8 mouse cellular contexts compared by ENCODE assay signal in the genomic region with DNA sequence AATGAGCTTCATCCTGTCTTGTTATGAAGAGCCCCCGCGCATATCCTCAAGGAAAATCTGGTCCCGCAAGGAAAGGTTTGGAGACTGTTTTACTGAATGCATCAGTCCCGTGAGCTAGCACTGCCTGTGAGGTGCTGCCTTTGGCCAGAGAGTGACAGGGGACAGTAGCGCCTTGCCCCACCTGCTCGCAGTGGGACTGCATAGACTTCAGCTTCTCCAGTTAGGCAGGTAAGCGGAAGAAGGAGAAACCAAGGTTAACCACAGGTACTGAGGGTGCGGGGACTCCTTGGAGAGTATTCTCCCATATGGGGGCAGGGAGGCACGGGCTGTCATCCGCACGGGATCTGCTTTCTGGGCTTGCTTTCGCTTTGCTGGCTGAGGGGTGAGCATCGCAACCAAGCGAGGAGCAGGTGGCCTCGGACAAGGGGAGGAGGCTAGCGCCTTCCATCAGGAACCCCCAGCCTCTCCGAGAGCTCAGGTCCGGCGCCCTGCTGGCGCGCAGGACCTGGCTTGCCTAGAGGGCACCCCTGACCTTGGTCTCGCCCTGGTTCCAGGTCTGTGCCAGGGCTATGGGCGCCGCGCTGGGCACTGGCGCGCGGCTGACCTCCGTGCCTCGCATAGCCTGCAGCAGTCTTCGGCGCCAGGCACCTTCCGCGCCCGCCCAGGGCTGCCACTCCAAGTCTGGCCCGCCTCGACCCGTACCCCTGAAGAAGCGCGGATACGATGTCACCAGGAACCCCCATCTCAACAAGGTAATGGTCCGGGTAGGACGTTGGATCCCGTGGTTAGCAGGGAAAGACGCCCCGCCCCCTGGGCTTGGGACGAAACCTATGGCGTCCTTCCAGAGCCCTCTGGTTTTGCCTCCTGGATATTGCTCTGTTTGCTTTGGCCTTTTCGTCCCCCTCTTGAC. TPM values are rescaled to one million over a fixed set of nuclear protein-coding genes. Genes with fewer than 3 reads are reported as not detected.
DNase-seq lines count a peak whose midpoint lies in the region; ATAC-seq lines count a peak whose summit lies in the region.

Gene Me3, plus strand, starts transcription at position 51 of the 910 bp plus-strand sequence.

- no peaks in the 10 kb centered on the region for H3K27me3 ChIP-seq in embryonic facial prominence, embryonic 12.5 days
- no peaks in the 10 kb centered on the region for H3K27me3 ChIP-seq in midbrain, embryonic 11.5 days (ENCODE audit: control insufficient read depth, insufficient read depth, low read length)
- no peaks in the 10 kb centered on the region for H3K27me3 ChIP-seq in stomach, embryonic 14.5 days (ENCODE audit: control insufficient read depth, insufficient read depth, low read length)

- ATAC-seq in embryonic facial prominence, embryonic 12.5 days (ENCODE audit: insufficient number of reproducible peaks, insufficient read depth, low FRiP score, low TSS enrichment) = peak; percentile 50; the same call in 1 of the 2 replicates
- peak; percentile 79 for ATAC-seq in midbrain, embryonic 11.5 days (ENCODE audit: low FRiP score)
- peak; percentile 77 for ATAC-seq in stomach, embryonic 14.5 days (ENCODE audit: insufficient number of reproducible peaks, insufficient read depth, low FRiP score, low read depth)

- peak within 1 kb of the TSS; percentile 100 for H3K4me2 ChIP-seq in embryonic facial prominence, embryonic 12.5 days (replicated peaks)
- peak within 1 kb of the TSS; percentile 99 for H3K4me2 ChIP-seq in midbrain, embryonic 11.5 days
- H3K4me2 ChIP-seq in stomach, embryonic 14.5 days (replicated peaks; ENCODE audit: low read depth, low read length) = peak within 1 kb of the TSS; percentile 100

- H3K4me1 ChIP-seq in embryonic facial prominence, embryonic 12.5 days = peaks cover 6% of the 10 kb centered on the region
- peaks cover 6% of the 10 kb centered on the region; the same call in 1 of the 2 replicates for H3K4me1 ChIP-seq in midbrain, embryonic 11.5 days (ENCODE audit: control insufficient read depth, insufficient read depth, low read length)
- no peaks in the 10 kb centered on the region for H3K4me1 ChIP-seq in stomach, embryonic 14.5 days (ENCODE audit: control insufficient read depth, insufficient read depth, low read length)

- 4% methylated on average over 49 of the region's 49 CpGs for WGBS in embryonic facial prominence, embryonic 12.5 days
- WGBS in midbrain, embryonic 11.5 days = 7% methylated on average over 49 of the region's 49 CpGs
- WGBS in stomach, embryonic 14.5 days = 6% methylated on average over 49 of the region's 49 CpGs

- H3K4me3 ChIP-seq in embryonic facial prominence, embryonic 12.5 days = peak within 1 kb of the TSS; percentile 62
- H3K4me3 ChIP-seq in midbrain, embryonic 11.5 days (ENCODE audit: low read depth, low read length) = peak within 1 kb of the TSS; percentile 56
- peak within 1 kb of the TSS; percentile 59 for H3K4me3 ChIP-seq in stomach, embryonic 14.5 days (ENCODE audit: low read depth, low read length)

- no peaks in the 10 kb centered on the region for H3K9me3 ChIP-seq in embryonic facial prominence, embryonic 12.5 days
- H3K9me3 ChIP-seq in midbrain, embryonic 11.5 days (ENCODE audit: control insufficient read depth, low read length) = no peaks in the 10 kb centered on the region
- H3K9me3 ChIP-seq in stomach, embryonic 14.5 days (ENCODE audit: control insufficient read depth, low read depth, low read length) = no peaks in the 10 kb centered on the region

- DNase-seq in thymus, adult 18-20 months = peak; percentile 2 to 7
- no peak for DNase-seq in thymus, postnatal 10 days (ENCODE audit: low spot score in 2 of 2)
- DNase-seq in heart, adult 18-20 months = peak; percentile 87 to 89
- DNase-seq in kidney, adult 18-20 months = peak; percentile 87
- peak; percentile 71 for DNase-seq in left cerebral cortex, postnatal 4 days
- peak; percentile 97 for DNase-seq in midbrain, embryonic 11.5 days (ENCODE audit: low spot score, missing footprints)

- no peak within 1 kb of the TSS for H3K27ac ChIP-seq in embryonic facial prominence, embryonic 12.5 days
- H3K27ac ChIP-seq in midbrain, embryonic 11.5 days (ENCODE audit: low read depth, low read length) = no peak within 1 kb of the TSS
- H3K27ac ChIP-seq in stomach, embryonic 14.5 days (ENCODE audit: low read length) = no peak within 1 kb of the TSS

- H3K9ac ChIP-seq in embryonic facial prominence, embryonic 12.5 days = peak within 1 kb of the TSS; percentile 63
- peak within 1 kb of the TSS; percentile 74 for H3K9ac ChIP-seq in midbrain, embryonic 11.5 days (ENCODE audit: low read length)
- H3K9ac ChIP-seq in stomach, embryonic 14.5 days (replicated peaks; ENCODE audit: low read depth, low read length) = peak within 1 kb of the TSS; percentile 50; the same call in 1 of the 2 replicates

- H3K36me3 ChIP-seq in embryonic facial prominence, embryonic 12.5 days = no peaks in the 10 kb centered on the region
- no peaks in the 10 kb centered on the region for H3K36me3 ChIP-seq in midbrain, embryonic 11.5 days (ENCODE audit: control insufficient read depth, insufficient read depth, low read length)
- no peaks in the 10 kb centered on the region for H3K36me3 ChIP-seq in stomach, embryonic 14.5 days (ENCODE audit: control insufficient read depth, insufficient read depth, low read length)

- intact Hi-C loops in left cerebral cortex, postnatal 4 days (cut with DNase I) = no loop called here

RNA-seq across cellular contexts. Expression of gene Me3, which starts in this region (rescaled TPM):
- 1.7 and 2.3 TPM in 2 replicates for polyA plus RNA-seq in embryonic facial prominence, embryonic 12.5 days (2016; fragmentation: Nextera tagmentation; extraction: Ambion mirVana)
- 100 to 1,000 TPM; 135 to 136 TPM for total RNA-seq in heart, adult 18-20 months (2021)
- total RNA-seq in left cerebral cortex, postnatal 4 days (2021) = 10 to 100 TPM; 26.5 to 31.7 TPM
- 0.84 and 0.86 TPM in 2 replicates for polyA plus RNA-seq in midbrain, embryonic 11.5 days (2014; fragmentation: Nextera tagmentation; extraction: Ambion mirVana)
- 2.2 and 3.2 TPM in 2 replicates for polyA plus RNA-seq in stomach, embryonic 14.5 days (2014; fragmentation: Nextera tagmentation; extraction: Ambion mirVana)

Comparison
In these comparisons a context has a peak if more than half of its experiments do, and no peak if none do; other contexts are left out.
1. RNA of gene Me3 (total RNA-seq): 135 to 136 TPM in heart, adult 18-20 months; 26.5 to 31.7 TPM in left cerebral cortex, postnatal 4 days; every median in the first group is over 4 times any median in the second.
2. DNase-seq: peak in thymus, adult 18-20 months (2 of 2), heart, adult 18-20 months (2 of 2), kidney, adult 18-20 months (single experiment) and left cerebral cortex, postnatal 4 days (single experiment); none in thymus, postnatal 10 days (0 of 2).
3. Peak in DNase-seq, ATAC-seq, H3K4me3 ChIP-seq, H3K9ac ChIP-seq and H3K4me2 ChIP-seq in midbrain, embryonic 11.5 days; RNA of the gene not detected or under 1 TPM.
4. Peak in every context shown above with its lines, with median percentiles within 50 percentile points of each other: ATAC-seq, H3K4me2 ChIP-seq, H3K4me3 ChIP-seq and H3K9ac ChIP-seq.